Mouse (Mus musculus) C2C12 (cell line): Measurements from ENCODE around the gene Mettl23. TPM values are rescaled to one million over a fixed set of nuclear protein-coding genes. Genes with fewer than 3 reads are reported as not detected.

Experiments
- H3K27me3 ChIP-seq: one replicate; pipeline ENCODE4 v1.6.1; 2011; ENCODE audit not compliant: control insufficient read depth, insufficient read depth, insufficient read length
- H3K36me3 ChIP-seq: one replicate; pipeline ENCODE4 v1.6.1; 2011; ENCODE audit not compliant: control insufficient read depth, insufficient read depth
- H3K4me3 ChIP-seq: one replicate; pipeline ENCODE4 v1.5.1; 2011; ENCODE audit warnings: mild to moderate bottlenecking, control low read depth; ENCODE audit not compliant: poor library complexity, insufficient read depth, severe bottlenecking
- H3K79me2 ChIP-seq: one replicate; pipeline ENCODE4 v1.6.1; 2011; ENCODE audit not compliant: control insufficient read depth, insufficient read depth
- H3K79me3 ChIP-seq: one replicate; pipeline ENCODE4 v1.6.1; 2011; ENCODE audit warnings: low read depth, control low read depth
- H3ac ChIP-seq: one replicate; pipeline ENCODE3; 2011; ENCODE audit warnings: low read depth; ENCODE audit not compliant: control insufficient read depth, insufficient read length
- CEBPB ChIP-seq: IDR thresholded peaks from one replicate; pipeline ENCODE4 v1.6.1; 2011; ENCODE audit warnings: low read depth, mild to moderate bottlenecking, control low read depth, moderate library complexity
- CTCF ChIP-seq: IDR thresholded peaks from one replicate; pipeline ENCODE4 v1.5.1; 2011; ENCODE audit not compliant: control insufficient read depth, insufficient read depth, insufficient read length
- FOSL1 ChIP-seq: IDR thresholded peaks from one replicate; pipeline ENCODE4 v1.8.0; 2011; ENCODE audit warnings: mild to moderate bottlenecking, low read length; ENCODE audit not compliant: poor library complexity, insufficient read depth, severe bottlenecking
- MAX ChIP-seq: IDR thresholded peaks from one replicate; pipeline ENCODE4 v1.6.1; 2011; ENCODE audit warnings: mild to moderate bottlenecking, control low read depth
- MYOD1 ChIP-seq: IDR thresholded peaks from one replicate; pipeline ENCODE4 v1.6.1; 2011; ENCODE audit warnings: low read depth; ENCODE audit not compliant: control insufficient read depth, insufficient read length
- MYOG ChIP-seq: IDR thresholded peaks from one replicate; pipeline ENCODE4 v1.6.1; 2011; ENCODE audit not compliant: control insufficient read depth, insufficient read length; ENCODE audit errors: extremely low read depth
- USF1 ChIP-seq: IDR thresholded peaks from one replicate; pipeline ENCODE4 v1.6.1; 2011; ENCODE audit warnings: low read depth, mild to moderate bottlenecking, control low read depth, moderate library complexity
- long read RNA-seq, 2 experiments: library from polyadenylated mRNA; unstranded; transcript quantifications; one replicate each; pipeline ENCODE4 v2.0.0; 2019 to 2020
- polyA plus RNA-seq: library from polyadenylated mRNA; unstranded; fragments of >200 nt; fragmentation: generic; extraction: Trizol; gene quantifications from one replicate; pipeline ENCODE4 v1.2.1, GENCODE M21; 2012; ENCODE audit warnings: missing spikeins

The Mettl23 gene
- polyA plus RNA-seq, result 15.1 TPM
- long read RNA-seq, experiment 1, transcript Mettl23-201 (5 exons, 1,276 nt), result major isoform, 8 of 17 reads
- long read RNA-seq, experiment 1, partial matches to known transcripts, result 1 of 17 reads
- long read RNA-seq, experiment 1, other reads (novel, unspliced or antisense), result 7 of 17 reads
- long read RNA-seq, experiment 2, partial matches to known transcripts, result 0 of 4 reads
- long read RNA-seq, experiment 2, other reads (novel, unspliced or antisense), result 3 of 4 reads

DNA sequence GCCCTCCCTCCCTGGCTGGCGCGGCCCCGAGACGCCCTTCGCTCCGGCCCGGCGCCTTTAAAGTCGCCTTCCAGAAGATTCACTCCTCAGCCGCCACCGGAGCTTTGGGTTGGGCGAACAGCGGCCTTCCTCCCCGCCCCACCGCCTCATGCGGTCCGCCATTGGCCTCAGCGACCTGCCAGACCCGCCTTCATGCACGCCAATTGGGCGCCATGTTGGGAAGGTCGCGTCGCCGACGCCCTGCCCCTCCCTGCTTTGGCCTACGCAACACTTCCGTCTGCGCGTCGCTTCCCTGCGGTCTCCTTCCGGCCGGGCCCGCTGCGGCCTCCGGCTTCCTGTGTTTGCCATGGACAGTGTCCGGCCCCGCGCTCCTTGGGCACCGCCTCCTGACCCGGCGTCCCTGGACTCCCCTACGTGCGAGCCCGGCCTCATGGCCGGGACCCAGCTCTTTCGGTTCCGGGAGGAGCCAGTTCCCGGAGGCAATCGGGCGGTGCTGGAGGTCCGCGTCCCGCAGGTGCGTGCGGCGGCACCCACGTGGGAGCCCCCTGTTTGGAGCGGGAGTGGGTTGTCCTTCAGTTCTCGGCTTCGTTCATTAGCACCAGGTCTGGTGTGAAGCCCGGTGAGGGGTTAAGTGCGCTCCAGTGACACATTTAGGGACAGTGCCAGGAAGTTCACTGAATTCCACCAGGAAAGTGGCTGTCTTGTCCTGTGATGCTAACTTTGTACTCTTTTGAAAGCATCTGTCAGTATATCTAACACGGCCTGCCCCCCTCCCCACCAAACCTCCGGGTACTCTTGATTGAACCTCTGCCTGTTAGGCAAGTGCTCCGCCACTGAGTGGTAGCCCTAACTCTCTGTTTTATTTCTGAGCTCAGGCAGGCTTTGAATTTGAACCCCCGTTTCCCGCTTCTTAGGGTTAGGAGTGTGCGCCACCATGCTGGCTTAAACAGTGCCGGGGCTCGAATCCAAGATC, at the start of gene Mettl23, which contains the start of gene Jmjd6:
TSS of gene Mettl23 (plus strand) at position 18 of the 973 bp plus-strand sequence.
TSS of gene Jmjd6 (minus strand) at position 189 of the 973 bp plus-strand sequence.
- TF ChIP-seq CTCF (no peak), MYOG (no peak), FOSL1 (no peak), USF1 (no peak), MAX (no peak), MYOD1 (no peak), CEBPB (no peak)
- peak within 1 kb of the TSS; percentile 91 for H3K4me3 ChIP-seq
- H3K36me3 ChIP-seq, result peaks cover 60% of the 10 kb centered on the region
- H3ac ChIP-seq, result peak within 1 kb of the TSS; percentile 86
- H3K27me3 ChIP-seq, result no peaks in the 10 kb centered on the region
- peaks cover 51% of the 10 kb centered on the region for H3K79me3 ChIP-seq
- peaks cover 94% of the 10 kb centered on the region for H3K79me2 ChIP-seq

DNA sequence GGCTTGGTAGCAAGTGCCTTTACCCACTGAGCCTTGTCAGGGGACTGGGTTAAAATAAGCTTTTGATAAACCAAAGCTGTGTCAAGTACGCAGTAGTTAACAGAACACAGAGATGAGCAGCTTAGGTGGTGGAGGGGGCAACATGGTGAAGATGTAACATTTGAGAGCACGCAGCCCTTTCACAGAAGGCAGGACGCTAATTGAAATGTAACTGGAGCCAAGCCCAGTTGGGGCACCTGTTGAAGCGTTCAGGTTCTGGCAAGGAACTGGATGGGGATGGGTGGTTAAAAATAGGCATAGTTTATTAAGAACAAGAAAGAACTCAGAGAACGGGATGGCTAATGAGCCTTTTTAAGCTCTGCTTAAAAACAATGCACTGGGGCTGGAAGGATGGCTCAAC, 43.7 kb upstream of the Mettl23 start:
- TF ChIP-seq USF1 (no peak), FOSL1 (no peak), CEBPB (no peak), MYOD1 (no peak), CTCF (no peak), MAX (no peak), MYOG (no peak)
- Histone ChIP-seq H3K36me3 (peaks cover 4% of the 10 kb centered on the region), H3K4me3 (no peak overlapping the region), H3ac (no peak overlapping the region), H3K79me2 (no peaks in the 10 kb centered on the region), H3K27me3 (no peaks in the 10 kb centered on the region), H3K79me3 (no peaks in the 10 kb centered on the region)

DNA sequence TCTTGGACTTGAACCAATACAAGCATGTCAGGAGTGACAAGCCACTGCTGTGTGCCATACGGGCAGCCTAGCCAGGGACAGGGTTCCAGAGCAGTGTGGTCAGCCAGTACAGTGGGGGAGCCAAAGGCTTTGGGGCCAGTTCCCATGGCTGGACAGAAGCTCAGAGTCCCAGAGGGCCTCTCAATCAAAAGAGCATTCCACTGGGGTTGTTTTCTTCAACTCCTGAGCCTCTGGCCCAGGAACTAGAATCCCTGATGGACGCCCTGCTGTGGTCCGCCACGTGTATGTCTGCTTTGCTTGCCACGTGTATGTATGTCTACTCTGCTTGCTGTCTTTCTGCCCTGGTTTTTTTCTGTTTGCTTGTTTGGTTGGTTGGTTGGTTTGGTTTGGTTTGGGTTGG, 42.0 kb upstream of the Mettl23 start:
- Histone ChIP-seq H3K36me3 (peaks cover 4% of the 10 kb centered on the region), H3K4me3 (no peak overlapping the region), H3ac (no peak overlapping the region), H3K79me3 (no peaks in the 10 kb centered on the region), H3K79me2 (no peaks in the 10 kb centered on the region), H3K27me3 (no peaks in the 10 kb centered on the region)
- TF ChIP-seq CEBPB (no peak), USF1 (no peak), MYOG (no peak), FOSL1 (no peak)

DNA sequence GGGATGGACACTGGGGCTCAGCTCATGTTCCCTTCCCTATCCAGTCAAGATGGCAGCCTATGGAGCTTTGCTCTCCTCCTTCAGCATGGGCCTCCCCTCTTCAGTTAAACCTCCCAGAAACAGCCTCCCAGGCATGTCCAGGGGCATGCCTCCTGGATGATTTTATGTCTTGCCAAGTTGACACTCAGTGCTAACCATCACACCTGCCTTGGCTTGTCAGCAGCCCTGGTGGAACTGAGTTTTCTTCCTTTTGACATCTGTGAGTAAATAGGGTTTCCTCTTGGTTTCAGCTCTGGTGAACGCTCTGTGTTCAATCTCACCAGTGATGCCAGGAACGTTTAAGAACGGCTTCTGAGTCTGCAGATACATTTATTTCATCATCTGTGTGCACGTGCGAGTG, 40.4 kb upstream of the Mettl23 start:
- no peaks in the 10 kb centered on the region for H3K79me2 ChIP-seq
- H3K79me3 ChIP-seq, result no peaks in the 10 kb centered on the region
- no peaks in the 10 kb centered on the region for H3K27me3 ChIP-seq
- no peak overlapping the region for H3ac ChIP-seq
- no peak for TF ChIP-seq USF1
- TF ChIP-seq MAX, result no peak
- peak; percentile 65 for TF ChIP-seq MYOD1
- no peak overlapping the region for H3K4me3 ChIP-seq
- peaks cover 11% of the 10 kb centered on the region for H3K36me3 ChIP-seq

DNA sequence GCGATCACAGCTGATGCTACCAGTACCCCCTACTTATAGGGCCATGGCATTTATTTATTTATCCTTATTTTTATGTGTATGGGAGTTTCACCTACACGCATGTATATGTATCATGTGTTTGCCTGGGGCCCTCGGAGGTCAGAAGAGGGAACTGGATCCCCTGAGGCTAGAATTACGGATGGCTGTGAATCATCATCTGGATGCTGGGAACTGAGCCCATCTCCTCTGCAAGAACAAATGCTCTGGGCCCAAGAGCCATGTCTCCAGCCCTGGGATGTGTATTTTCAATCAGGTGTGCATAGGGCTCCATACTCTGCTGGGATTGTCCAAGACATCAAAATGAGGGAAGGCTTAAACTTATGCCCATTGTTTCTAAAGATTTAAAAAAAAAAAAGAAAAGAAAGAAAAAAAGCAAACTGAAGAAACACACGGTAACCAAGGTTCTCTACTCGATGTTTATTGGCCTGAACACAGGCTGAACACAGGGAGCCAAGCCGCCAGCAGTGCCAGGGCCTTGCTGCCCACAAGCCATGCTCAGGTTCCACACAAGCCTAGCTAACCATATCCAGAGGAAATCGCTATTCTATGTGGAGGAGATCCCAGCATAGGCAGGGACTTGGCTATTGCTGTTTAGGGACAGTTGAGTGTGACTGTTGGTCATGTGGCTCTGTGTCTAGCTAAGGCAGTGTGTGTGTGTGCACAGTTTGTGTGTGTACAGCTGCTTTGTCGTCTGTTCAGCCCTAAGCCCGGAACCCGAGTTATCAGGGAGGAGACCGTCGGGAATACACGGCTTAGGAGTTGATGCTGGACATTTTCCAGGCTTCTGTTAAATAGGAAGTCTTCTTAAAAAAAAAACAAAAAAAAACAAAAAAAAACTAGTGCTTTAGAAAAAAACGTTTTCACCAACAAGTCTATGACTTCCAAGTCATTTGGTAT, 36.7 kb upstream of the Mettl23 start:
- H3K4me3 ChIP-seq, result no peak overlapping the region
- TF ChIP-seq FOSL1 (no peak), MAX (no peak), MYOG (no peak), USF1 (no peak)
- H3K27me3 ChIP-seq, result no peaks in the 10 kb centered on the region
- peaks cover 33% of the 10 kb centered on the region for H3K36me3 ChIP-seq
- no peak overlapping the region for H3ac ChIP-seq
- H3K79me3 ChIP-seq, result no peaks in the 10 kb centered on the region
- no peaks in the 10 kb centered on the region for H3K79me2 ChIP-seq
